Mouse (Mus musculus) neural tube, embryonic 13.5 days (tissue): ENCODE data around the gene Zpld1. TPM values are rescaled to one million over a fixed set of nuclear protein-coding genes. Genes with fewer than 3 reads are reported as not detected.

Source experiments
- ATAC-seq: fragments of 200-750 bp; cut with Nextera tagmentation; 2 replicates; pipeline ENCODE4 v1.8.0; 2017; ENCODE audit warnings: low read depth, mild to moderate bottlenecking, moderate TSS enrichment, moderate library complexity
- H3K27ac ChIP-seq: fragments of 300-500 bp; sonication (generic); replicated peaks from 2 replicates; pipeline ENCODE4 v1.5.1; 2015; ENCODE audit warnings: moderate library complexity, mild to moderate bottlenecking, inconsistent platforms
- H3K27me3 ChIP-seq: fragments of 300-500 bp; sonication (generic); 2 replicates; pipeline ENCODE4 v1.6.1; 2015; ENCODE audit warnings: mild to moderate bottlenecking, inconsistent platforms
- H3K36me3 ChIP-seq: fragments of 300-500 bp; sonication (generic); 2 replicates; pipeline ENCODE4 v1.6.1; 2015; ENCODE audit warnings: mild to moderate bottlenecking, inconsistent platforms
- H3K4me1 ChIP-seq: fragments of 300-500 bp; sonication (generic); replicated peaks from 2 replicates; pipeline ENCODE4 v1.6.1; 2015; ENCODE audit warnings: inconsistent platforms
- H3K4me2 ChIP-seq: fragments of 300-500 bp; sonication (generic); 2 replicates; pipeline ENCODE4 v1.6.1; 2015; ENCODE audit warnings: inconsistent platforms, mild to moderate bottlenecking, moderate library complexity
- H3K4me3 ChIP-seq: fragments of 300-500 bp; sonication (generic); 2 replicates; pipeline ENCODE4 v1.5.1; 2015; ENCODE audit warnings: mild to moderate bottlenecking, inconsistent platforms
- H3K9ac ChIP-seq: fragments of 300-500 bp; sonication (generic); 2 replicates; pipeline ENCODE4 v1.6.1; 2015; ENCODE audit warnings: moderate library complexity, mild to moderate bottlenecking, inconsistent platforms
- H3K9me3 ChIP-seq: fragments of 300-500 bp; sonication (generic); 2 replicates; pipeline ENCODE4 v1.6.1; 2016; ENCODE audit warnings: inconsistent platforms
- WGBS: fragments of 180-500 bp; shearing (Covaris S2); methylation state at CpG from one replicate; pipeline ENCODE4 v1.1.7; 2015; 5-methylcytosine and 5-hydroxymethylcytosine counted together
- polyA plus RNA-seq: library from polyadenylated mRNA; unstranded; fragments of >200 nt; fragmentation: Nextera tagmentation; extraction: Ambion mirVana; gene quantifications from 2 replicates; pipeline ENCODE4 v1.2.1, GENCODE M21; 2015

The Zpld1 gene
- polyA plus RNA-seq = 2.0 and 2.7 TPM in 2 replicates

- no peak within 1 kb of the TSS for H3K4me3 ChIP-seq
- 97% methylated on average over 2 of the region's 2 CpGs for WGBS
- H3K9ac ChIP-seq = no peak within 1 kb of the TSS
- no peak within 1 kb of the TSS for H3K27ac ChIP-seq
- no peaks in the 10 kb centered on the region for H3K27me3 ChIP-seq
- no peak within 1 kb of the TSS for H3K4me2 ChIP-seq
- H3K36me3 ChIP-seq = no peaks in the 10 kb centered on the region
- no peaks in the 10 kb centered on the region for H3K4me1 ChIP-seq
- ATAC-seq = no peak
- H3K9me3 ChIP-seq = no peaks in the 10 kb centered on the region
Measured at GRCm38 (mm10) chr16:55297886-55298285, at the start of gene Zpld1. TSS of gene Zpld1 (minus strand) at chr16:55297986.

GRCm38 (mm10) chr16:55345644-55346043 is 47.9 kb upstream of the Zpld1 start:
- no peak for ATAC-seq
- H3K4me2 ChIP-seq = no peak overlapping the region
- no peaks in the 10 kb centered on the region for H3K36me3 ChIP-seq
- H3K4me1 ChIP-seq = no peaks in the 10 kb centered on the region
- no peak overlapping the region for H3K9ac ChIP-seq
- no peak overlapping the region for H3K27ac ChIP-seq
- H3K27me3 ChIP-seq = no peaks in the 10 kb centered on the region
- WGBS = 62% methylated on average over 3 of the region's 3 CpGs
- no peak overlapping the region for H3K4me3 ChIP-seq
- H3K9me3 ChIP-seq = peaks cover 8% of the 10 kb centered on the region; the same call in 1 of the 2 replicates

GRCm38 (mm10) chr16:55321542-55322514 is 24.0 kb upstream of the Zpld1 start:
- Histone ChIP-seq H3K27me3 (no peaks in the 10 kb centered on the region), H3K36me3 (no peaks in the 10 kb centered on the region), H3K27ac (peak overlapping the region; percentile 68), H3K4me3 (no peak overlapping the region), H3K4me1 (peaks cover 8% of the 10 kb centered on the region; the same call in 1 of the 2 replicates), H3K4me2 (no peak overlapping the region), H3K9ac (no peak overlapping the region), H3K9me3 (no peaks in the 10 kb centered on the region)
- 40% methylated on average over 8 of the region's 8 CpGs for WGBS
- ATAC-seq = peak; percentile 95

- H3K27ac ChIP-seq = no peak overlapping the region
- ATAC-seq = no peak
- no peak overlapping the region for H3K4me3 ChIP-seq
- no peak overlapping the region for H3K4me2 ChIP-seq
- H3K36me3 ChIP-seq = no peaks in the 10 kb centered on the region
- H3K9ac ChIP-seq = no peak overlapping the region
- no peaks in the 10 kb centered on the region for H3K27me3 ChIP-seq
- no peaks in the 10 kb centered on the region for H3K9me3 ChIP-seq
- peaks cover 10% of the 10 kb centered on the region; the same call in 1 of the 2 replicates for H3K4me1 ChIP-seq
Measured at GRCm38 (mm10) chr16:55316996-55317395, 19.2 kb upstream of the Zpld1 start.

- no peak overlapping the region for H3K4me3 ChIP-seq
- H3K9ac ChIP-seq = no peak overlapping the region
- H3K4me2 ChIP-seq = no peak overlapping the region
- H3K36me3 ChIP-seq = no peaks in the 10 kb centered on the region
- H3K4me1 ChIP-seq = peaks cover 5% of the 10 kb centered on the region; the same call in 1 of the 2 replicates
- H3K27ac ChIP-seq = no peak overlapping the region
- H3K27me3 ChIP-seq = no peaks in the 10 kb centered on the region
- WGBS = 84% methylated on average over 3 of the region's 3 CpGs
- no peak for ATAC-seq
- no peaks in the 10 kb centered on the region for H3K9me3 ChIP-seq
Measured at GRCm38 (mm10) chr16:55312106-55312505, 14.3 kb upstream of the Zpld1 start.

- Histone ChIP-seq H3K36me3 (no peaks in the 10 kb centered on the region), H3K4me3 (no peak overlapping the region), H3K4me1 (no peaks in the 10 kb centered on the region), H3K27me3 (no peaks in the 10 kb centered on the region), H3K4me2 (no peak overlapping the region), H3K9ac (no peak overlapping the region), H3K27ac (no peak overlapping the region), H3K9me3 (no peaks in the 10 kb centered on the region)
- ATAC-seq = no peak
- 84% methylated on average over 2 of the region's 2 CpGs for WGBS
Measured at GRCm38 (mm10) chr16:55282696-55283095, 15.1 kb downstream of the Zpld1 start.

- Histone ChIP-seq H3K27me3 (no peaks in the 10 kb centered on the region), H3K4me2 (no peak overlapping the region)
Measured at GRCm38 (mm10) chr16:55277447-55277846, 20.3 kb downstream of the Zpld1 start.

GRCm38 (mm10) chr16:55265281-55265680 is 32.5 kb downstream of the Zpld1 start:
- Histone ChIP-seq H3K27me3 (no peaks in the 10 kb centered on the region), H3K9ac (no peak overlapping the region), H3K27ac (no peak overlapping the region), H3K9me3 (no peaks in the 10 kb centered on the region), H3K4me3 (no peak overlapping the region), H3K4me2 (no peak overlapping the region), H3K4me1 (no peaks in the 10 kb centered on the region), H3K36me3 (no peaks in the 10 kb centered on the region)
- WGBS = 16% methylated on average over 4 of the region's 4 CpGs
- no peak for ATAC-seq

More at GRCm38 (mm10) chr16:55277447-55277846, 20.3 kb downstream of the Zpld1 start:
- Histone ChIP-seq H3K36me3 (no peaks in the 10 kb centered on the region), H3K9me3 (no peaks in the 10 kb centered on the region), H3K4me3 (no peak overlapping the region), H3K4me1 (no peaks in the 10 kb centered on the region), H3K27ac (no peak overlapping the region), H3K9ac (no peak overlapping the region)
- no peak for ATAC-seq
- WGBS = 89% methylated on average over 3 of the region's 3 CpGs

- whole genome bisulfite sequencing = 70% methylated on average over 7 of the region's 7 CpGs
- no peak overlapping the region for H3K4me3 ChIP-seq
- H3K27me3 ChIP-seq = no peaks in the 10 kb centered on the region
- H3K27ac ChIP-seq = no peak overlapping the region
- no peak overlapping the region for H3K4me2 ChIP-seq
- H3K36me3 ChIP-seq = no peaks in the 10 kb centered on the region
- ATAC-seq = no peak
- no peak overlapping the region for H3K9ac ChIP-seq
- no peaks in the 10 kb centered on the region for H3K9me3 ChIP-seq
- H3K4me1 ChIP-seq = no peaks in the 10 kb centered on the region
Measured at GRCm38 (mm10) chr16:55260862-55261574, 36.8 kb downstream of the Zpld1 start.

GRCm38 (mm10) chr16:55259719-55260118 is 38.1 kb downstream of the Zpld1 start:
- Histone ChIP-seq H3K27ac (no peak overlapping the region), H3K27me3 (no peaks in the 10 kb centered on the region), H3K4me3 (no peak overlapping the region), H3K36me3 (no peaks in the 10 kb centered on the region), H3K9me3 (no peaks in the 10 kb centered on the region), H3K4me1 (no peaks in the 10 kb centered on the region), H3K9ac (no peak overlapping the region), H3K4me2 (no peak overlapping the region)
- WGBS = 78% methylated on average over 6 of the region's 6 CpGs
- ATAC-seq = no peak

GRCm38 (mm10) chr16:55240996-55241395 is 56.8 kb downstream of the Zpld1 start:
- Histone ChIP-seq H3K36me3 (no peaks in the 10 kb centered on the region), H3K9ac (no peak overlapping the region), H3K9me3 (no peaks in the 10 kb centered on the region), H3K4me2 (no peak overlapping the region), H3K4me3 (no peak overlapping the region), H3K4me1 (no peaks in the 10 kb centered on the region), H3K27me3 (no peaks in the 10 kb centered on the region), H3K27ac (no peak overlapping the region)
- ATAC-seq = no peak
- 76% methylated on average over 2 of the region's 2 CpGs for WGBS

- ATAC-seq = no peak
- H3K36me3 ChIP-seq = no peaks in the 10 kb centered on the region
- H3K27me3 ChIP-seq = no peaks in the 10 kb centered on the region
- H3K4me2 ChIP-seq = no peak overlapping the region
- WGBS = 97% methylated on average over 1 of the region's 1 CpGs
- H3K9me3 ChIP-seq = no peaks in the 10 kb centered on the region
- H3K27ac ChIP-seq = no peak overlapping the region
- no peaks in the 10 kb centered on the region for H3K4me1 ChIP-seq
- H3K4me3 ChIP-seq = no peak overlapping the region
- H3K9ac ChIP-seq = no peak overlapping the region
Measured at GRCm38 (mm10) chr16:55228995-55229622, 68.7 kb downstream of the Zpld1 start.
